Mouse (Mus musculus) brain, embryonic 14.5 days (tissue): Measurements from ENCODE around the gene Gdf1. TPM values are rescaled to one million over a fixed set of nuclear protein-coding genes. Genes with fewer than 3 reads are reported as not detected.
A peak's percentile ranks its signal among the peaks of the same experiment; 100 is the strongest.

Source experiments
- DNase-seq: peaks from one replicate; pipeline ENCODE4 v3.0.0-alpha.2; 2011; ENCODE audit warnings: low read depth
- CTCF ChIP-seq: fragments of 200-500 bp; IDR thresholded peaks from 2 replicates; pipeline ENCODE4 v1.5.1; 2012; ENCODE audit warnings: inconsistent platforms, mild to moderate bottlenecking, moderate library complexity, borderline replicate concordance; ENCODE audit not compliant: insufficient read depth, insufficient read length; ENCODE audit errors: extremely low read depth
- POLR2A ChIP-seq: fragments of 200-500 bp; IDR thresholded peaks from 2 replicates; pipeline ENCODE4 v1.6.1; 2012; ENCODE audit warnings: mild to moderate bottlenecking, inconsistent platforms, borderline replicate concordance; ENCODE audit not compliant: poor library complexity, insufficient read depth, insufficient read length, severe bottlenecking; ENCODE audit errors: extremely low read depth
- polyA plus RNA-seq: library from polyadenylated mRNA; depleted of rRNA; stranded (reverse); fragments of >200 nt; gene quantifications from 2 replicates; pipeline ENCODE4 v1.2.3, GENCODE M21; 2012

The Gdf1 gene
- polyA plus RNA-seq, 1 experiment, result 10.2 TPM

- TF ChIP-seq CTCF (peak; percentile 67), POLR2A (no peak)
- peak; percentile 28 for DNase-seq
These were observed 20.3 kb upstream of the Gdf1 start for GRCm38 (mm10) chr8:70309311-70309710.

GRCm38 (mm10) chr8:70313399-70313798, 16.2 kb upstream of the Gdf1 start:
- DNase-seq, result peak; percentile 29
- TF ChIP-seq CTCF (no peak), POLR2A (no peak)

GRCm38 (mm10) chr8:70315624-70316510, 13.8 kb upstream of the Gdf1 start, which contains the start of gene Cers1:
TSS of gene Cers1 (plus strand) at chr8:70315775.
- DNase-seq, result peak; percentile 88
- TF ChIP-seq CTCF (no peak), POLR2A (peak; percentile 60; the same call in 1 of the 2 replicates)

GRCm38 (mm10) chr8:70316511-70317504, 12.8 kb upstream of the Gdf1 start:
- peak; percentile 99 for DNase-seq

GRCm38 (mm10) chr8:70317872-70318271, 11.7 kb upstream of the Gdf1 start:
- no peak for TF ChIP-seq POLR2A
- TF ChIP-seq CTCF, result no peak
- no peak for DNase-seq

More at GRCm38 (mm10) chr8:70316511-70317504, 12.8 kb upstream of the Gdf1 start:
- TF ChIP-seq POLR2A (no peak), CTCF (no peak)

- TF ChIP-seq CTCF (no peak), POLR2A (no peak)
- DNase-seq, result no peak
These were observed 5.9 kb upstream of the Gdf1 start for GRCm38 (mm10) chr8:70323716-70324115.

DNA sequence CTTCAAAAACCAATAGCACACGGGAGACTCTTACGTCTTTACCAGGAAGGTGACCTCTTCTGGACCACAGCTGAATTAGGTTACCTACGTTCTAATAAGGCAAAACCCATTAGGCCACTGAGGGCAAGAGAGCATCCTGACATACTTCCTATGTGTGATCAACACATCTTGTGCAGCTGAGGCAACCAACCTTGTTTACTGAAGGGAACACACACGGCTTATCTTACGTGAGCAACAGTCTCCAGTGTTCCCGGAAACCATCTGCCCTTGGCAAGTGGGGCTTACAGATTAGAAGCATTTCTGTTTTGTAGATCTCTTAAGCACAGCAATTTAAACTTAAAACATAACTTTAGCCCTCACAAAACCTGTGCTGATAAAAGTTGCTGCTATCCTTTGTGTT, 2.1 kb upstream of the Gdf1 start:
- DNase-seq, result no peak
- TF ChIP-seq CTCF (no peak), POLR2A (no peak)

DNA sequence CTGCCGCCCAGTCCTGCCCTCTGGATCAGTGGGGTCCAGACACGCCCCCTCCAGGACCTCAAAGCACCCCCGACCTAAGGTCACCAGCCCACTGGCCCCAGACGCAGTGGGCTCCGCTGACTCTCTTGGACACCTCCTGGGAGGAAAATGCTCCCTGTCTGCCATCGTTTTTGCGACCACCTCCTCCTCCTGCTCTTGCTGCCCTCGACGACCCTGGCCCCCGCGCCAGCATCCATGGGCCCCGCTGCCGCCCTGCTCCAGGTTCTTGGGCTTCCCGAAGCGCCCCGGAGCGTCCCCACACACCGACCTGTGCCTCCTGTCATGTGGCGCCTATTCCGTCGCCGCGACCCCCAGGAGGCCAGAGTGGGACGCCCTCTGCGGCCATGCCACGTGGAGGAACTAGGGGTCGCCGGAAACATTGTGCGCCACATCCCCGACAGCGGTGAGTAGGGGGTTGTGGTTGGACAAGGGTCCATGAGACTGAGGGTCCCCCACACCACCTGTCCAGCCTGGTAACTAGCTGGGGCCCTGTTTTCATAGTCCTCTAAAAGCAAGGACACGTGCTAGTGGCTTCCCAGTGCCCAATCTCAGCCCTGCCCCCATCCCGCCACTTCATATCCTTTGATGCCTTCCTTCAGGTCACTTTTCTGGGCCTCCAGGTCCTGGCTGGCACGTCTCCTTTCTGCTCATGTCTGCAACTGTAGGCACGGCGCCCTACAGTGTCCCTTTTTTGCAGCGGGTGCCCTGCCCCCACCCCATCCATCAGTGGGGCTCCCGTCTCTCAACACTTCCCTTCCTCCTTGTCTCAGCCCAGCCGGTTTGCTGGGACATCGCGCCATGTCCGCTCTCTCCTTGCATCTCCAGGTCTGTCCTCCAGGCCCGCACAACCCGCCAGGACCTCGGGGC, 471 bp downstream of the Gdf1 start:
- no peak for TF ChIP-seq POLR2A
- TF ChIP-seq CTCF, result no peak

GRCm38 (mm10) chr8:70330741-70331364, 1.2 kb downstream of the Gdf1 start:
- TF ChIP-seq POLR2A, result no peak
- TF ChIP-seq CTCF, result peak; percentile 61
- peak; percentile 82 for DNase-seq

More for the DNA sequence above, 471 bp downstream of the Gdf1 start:
- DNase-seq, result no peak

GRCm38 (mm10) chr8:70331526-70331925, 1.9 kb downstream of the Gdf1 start:
- DNase-seq, result peak; percentile 47
- no peak for TF ChIP-seq CTCF
- no peak for TF ChIP-seq POLR2A
